Mouse (Mus musculus): ENCODE data around the gene March6.

- no peak for TF ChIP-seq CTCF (IDR thresholded peaks at IDR 0.05; ENCODE audit: low read depth)
- TF ChIP-seq EP300 (optimal IDR thresholded peaks at IDR 0.05): no peak
Observed at GRCm38 (mm10) chr15:31441996-31442395, 88.9 kb downstream of the March6 start.
